Mouse (Mus musculus) testis, adult 2 months (tissue): ENCODE data around the gene Psmd12. TPM values are rescaled to one million over a fixed set of nuclear protein-coding genes. Genes with fewer than 3 reads are reported as not detected.

ENCODE experiments used
- H3K27ac ChIP-seq: fragments of 200-500 bp; 2 replicates; pipeline ENCODE4 v1.5.1; 2012; ENCODE audit warnings: low read depth, low read length; ENCODE audit not compliant: control insufficient read depth, insufficient read depth
- H3K27me3 ChIP-seq: fragments of 200-500 bp; 2 replicates; pipeline ENCODE4 v1.6.1; 2012; ENCODE audit warnings: mild to moderate bottlenecking, low read length, moderate library complexity; ENCODE audit not compliant: control insufficient read depth, insufficient read depth
- H3K36me3 ChIP-seq: fragments of 200-500 bp; 2 replicates; pipeline ENCODE4 v1.6.1; 2012; ENCODE audit warnings: mild to moderate bottlenecking, low read length; ENCODE audit not compliant: control insufficient read depth, insufficient read depth
- H3K4me1 ChIP-seq: fragments of 200-500 bp; 2 replicates; pipeline ENCODE4 v1.6.1; 2012; ENCODE audit warnings: low read length; ENCODE audit not compliant: control insufficient read depth, insufficient read depth
- H3K4me3 ChIP-seq: fragments of 200-500 bp; 2 replicates; pipeline ENCODE4 v1.5.1; 2012; ENCODE audit warnings: low read depth, mild to moderate bottlenecking, low read length, moderate library complexity, mixed read lengths; ENCODE audit not compliant: control insufficient read depth
- POLR2A ChIP-seq: fragments of 200-500 bp; IDR thresholded peaks from 2 replicates; pipeline ENCODE4 v1.6.1; 2012; ENCODE audit warnings: low read depth, mild to moderate bottlenecking, inconsistent platforms, low read length, moderate library complexity; ENCODE audit not compliant: control insufficient read depth
- polyA plus RNA-seq: library from polyadenylated mRNA; depleted of rRNA; stranded (reverse); fragments of >200 nt; gene quantifications from 2 replicates; pipeline ENCODE4 v1.2.3, GENCODE M21; 2012; rRNA removed

The Psmd12 gene
- polyA plus RNA-seq, 1 experiment, result 28.0 TPM

DNA sequence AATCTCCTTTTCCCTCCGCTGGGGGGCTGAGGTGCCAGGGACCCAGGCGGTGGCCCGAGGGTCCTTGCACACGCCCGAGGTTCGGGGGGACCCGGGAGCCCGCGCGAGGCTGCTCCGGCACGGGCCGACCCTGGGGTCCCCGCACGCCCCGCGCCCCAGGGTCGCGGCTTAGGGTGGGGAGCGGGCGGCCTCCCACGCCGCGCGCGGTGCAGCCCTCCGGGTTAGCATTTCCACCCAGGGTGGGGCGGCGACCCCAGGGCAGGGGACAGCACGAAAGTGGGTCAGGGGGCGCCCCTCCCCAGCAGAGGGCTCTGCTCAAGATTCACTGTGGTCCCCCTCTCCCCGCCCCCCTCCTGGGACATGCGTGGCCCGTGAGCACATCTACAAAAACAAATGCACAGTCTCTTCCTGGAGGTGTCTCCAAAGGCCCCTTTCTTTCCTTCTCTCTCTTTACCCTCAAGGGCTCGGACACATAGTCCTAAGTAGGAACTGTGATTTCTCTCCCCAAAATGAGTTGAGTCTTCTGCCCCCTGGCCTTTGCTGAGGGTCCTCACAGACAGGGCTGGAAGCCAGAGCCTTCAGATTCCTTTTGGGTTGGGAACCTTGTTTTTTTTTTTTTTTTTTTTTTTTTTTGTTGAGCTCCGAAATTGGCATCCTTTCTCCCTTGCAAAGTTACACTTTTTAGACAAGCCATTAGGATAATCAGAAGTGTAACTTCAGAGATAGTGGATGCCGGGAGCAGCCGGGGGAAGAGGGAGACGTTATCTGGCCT, 69.1 kb downstream of the Psmd12 start:
- Histone ChIP-seq H3K36me3 (no peaks in the 10 kb centered on the region; the same call in 1 of the 2 replicates), H3K27ac (peak overlapping the region; percentile 80)
- no peak for TF ChIP-seq POLR2A

More for the DNA sequence above, 69.1 kb downstream of the Psmd12 start:
- Histone ChIP-seq H3K4me3 (peak overlapping the region; percentile 95), H3K27me3 (no peaks in the 10 kb centered on the region), H3K4me1 (peaks cover 10% of the 10 kb centered on the region)

Other genes starting within 250 kb of the Psmd12 start
- 1.5 and 1.6 TPM in 2 replicates for gene Pitpnc1, start 8.8 kb upstream of the Psmd12 start, polyA plus RNA-seq
- 17.2 and 18.2 TPM in 2 replicates for gene Helz, start 68.4 kb downstream of the Psmd12 start, polyA plus RNA-seq
- gene Cacng1, start 237.0 kb downstream of the Psmd12 start, polyA plus RNA-seq, result 0.23 and 0.32 TPM in 2 replicates